Mouse (Mus musculus): Measurements from ENCODE around the gene Sort1. TPM values are rescaled to one million over a fixed set of nuclear protein-coding genes. Genes with fewer than 3 reads are reported as not detected.
"Not testable (repeated sequence)": the region's sequence is repeated elsewhere in the genome, so short reads cannot be mapped to it uniquely, and the experiment has no call there.

Sort1 gene
- polyA plus RNA-seq, 1 experiment, result 6.0 TPM

GRCm38 (mm10) chr3:108256719-108257637 lies 26.9 kb upstream of the Sort1 start, which contains the start of gene Psma5:
Gene Psma5, plus strand, starts transcription at chr3:108256926.
- Histone ChIP-seq H3K4me3 (peak within 1 kb of the TSS; percentile 62), H3K27me3 (ENCODE audit: control insufficient read depth, insufficient read depth, insufficient read length) (no peaks in the 10 kb centered on the region), H3ac (ENCODE audit: control insufficient read depth, insufficient read length) (peak within 1 kb of the TSS; percentile 33), H3K36me3 (ENCODE audit: control insufficient read depth, insufficient read depth) (no peaks in the 10 kb centered on the region), H3K4me2 (ENCODE audit: low read depth) (peak within 1 kb of the TSS; percentile 91), H3K79me2 (ENCODE audit: control insufficient read depth, insufficient read depth) (peaks cover 48% of the 10 kb centered on the region)
- TF ChIP-seq POLR2A (IDR thresholded peaks at IDR 0.05; ENCODE audit: insufficient read length, low read depth), result peak; percentile 68
- no peak for TF ChIP-seq E2F4 (IDR thresholded peaks at IDR 0.05; ENCODE audit: insufficient read depth)
- TF ChIP-seq POLR2AphosphoS2 (IDR thresholded peaks at IDR 0.05; ENCODE audit: insufficient read length, low read depth), result peak; percentile 30
- no peak for TF ChIP-seq MYOG (IDR thresholded peaks at IDR 0.05; ENCODE audit: control insufficient read depth in 1 of 3, insufficient read depth in 1 of 3, insufficient read length in 2 of 3, low read depth in 2 of 3)
- peak; percentile 62 for TF ChIP-seq MAX (IDR thresholded peaks at IDR 0.05; ENCODE audit: low read depth)

- Histone ChIP-seq H3ac (ENCODE audit: control insufficient read depth, insufficient read length) (peak overlapping the region; percentile 33), H3K4me2 (ENCODE audit: low read depth) (peak overlapping the region; percentile 87), H3K36me3 (ENCODE audit: control insufficient read depth, insufficient read depth) (peaks cover 4% of the 10 kb centered on the region), H3K4me3 (peak overlapping the region; percentile 62), H3K27me3 (ENCODE audit: control insufficient read depth, insufficient read depth, insufficient read length) (no peaks in the 10 kb centered on the region), H3K79me2 (ENCODE audit: control insufficient read depth, insufficient read depth) (peaks cover 54% of the 10 kb centered on the region)
- TF ChIP-seq POLR2AphosphoS2 (IDR thresholded peaks at IDR 0.05; ENCODE audit: insufficient read length, low read depth) (no peak), USF1 (IDR thresholded peaks at IDR 0.05; ENCODE audit: low read depth) (no peak), POLR2A (IDR thresholded peaks at IDR 0.05; ENCODE audit: insufficient read length, low read depth) (no peak), MYOG (IDR thresholded peaks at IDR 0.05; ENCODE audit: control insufficient read depth in 1 of 3, insufficient read depth in 1 of 3, insufficient read length in 2 of 3, low read depth in 2 of 3) (no peak), TCF12 (IDR thresholded peaks at IDR 0.05; ENCODE audit: insufficient read depth, poor library complexity, severe bottlenecking) (no peak), E2F4 (IDR thresholded peaks at IDR 0.05; ENCODE audit: insufficient read depth) (no peak), MYOD1 (IDR thresholded peaks at IDR 0.05; ENCODE audit: control insufficient read depth in 1 of 3, insufficient read length in 2 of 3, low read depth in 2 of 3) (no peak), SRF (IDR thresholded peaks at IDR 0.05; ENCODE audit: control insufficient read depth, insufficient read length, low read depth) (no peak), MAX (IDR thresholded peaks at IDR 0.05; ENCODE audit: low read depth) (no peak), CEBPB (IDR thresholded peaks at IDR 0.05; ENCODE audit: insufficient read depth, poor library complexity, severe bottlenecking) (no peak)
Measured at GRCm38 (mm10) chr3:108257831-108258500, 25.9 kb upstream of the Sort1 start.

DNA sequence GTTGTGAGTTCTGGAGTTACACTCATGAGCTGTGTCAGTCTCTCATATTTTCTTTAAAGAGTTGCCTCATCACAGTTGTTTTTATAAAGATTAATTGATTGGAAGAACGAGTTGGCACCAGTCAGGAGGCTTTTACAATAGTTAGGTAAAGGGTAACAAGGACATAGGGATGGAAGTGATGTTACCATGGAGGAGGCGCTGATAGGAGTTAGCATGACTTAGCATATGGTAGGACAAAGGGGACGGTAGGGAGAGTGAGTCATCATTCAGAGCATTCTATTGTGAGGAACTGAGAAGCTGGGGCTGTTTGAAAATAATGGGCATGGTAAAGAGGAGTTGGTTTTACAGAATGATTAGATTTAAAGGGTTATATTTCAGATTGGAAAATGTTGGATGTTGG lies 24.6 kb upstream of the Sort1 start:
- TF ChIP-seq TCF12 (IDR thresholded peaks at IDR 0.05; ENCODE audit: insufficient read depth, poor library complexity, severe bottlenecking), result no peak
- no peak for TF ChIP-seq MAX (IDR thresholded peaks at IDR 0.05; ENCODE audit: low read depth)
- TF ChIP-seq POLR2AphosphoS2 (IDR thresholded peaks at IDR 0.05; ENCODE audit: insufficient read length, low read depth), result no peak
- no peak for TF ChIP-seq USF1 (IDR thresholded peaks at IDR 0.05; ENCODE audit: low read depth)
- TF ChIP-seq POLR2A (IDR thresholded peaks at IDR 0.05; ENCODE audit: insufficient read length, low read depth), result no peak
- TF ChIP-seq E2F4 (IDR thresholded peaks at IDR 0.05; ENCODE audit: insufficient read depth), result no peak
- no peak for TF ChIP-seq TCF3 (IDR thresholded peaks at IDR 0.05; ENCODE audit: insufficient read length, low read depth)
- TF ChIP-seq SRF (IDR thresholded peaks at IDR 0.05; ENCODE audit: control insufficient read depth, insufficient read length, low read depth), result no peak
- TF ChIP-seq MYOD1 (IDR thresholded peaks at IDR 0.05; ENCODE audit: control insufficient read depth in 1 of 3, insufficient read length in 2 of 3, low read depth in 2 of 3), result no peak
- TF ChIP-seq REST (IDR thresholded peaks at IDR 0.05; ENCODE audit: insufficient read depth, insufficient read length), result no peak
- no peak for TF ChIP-seq CEBPB (IDR thresholded peaks at IDR 0.05; ENCODE audit: insufficient read depth, poor library complexity, severe bottlenecking)
- TF ChIP-seq MYOG (IDR thresholded peaks at IDR 0.05; ENCODE audit: control insufficient read depth in 1 of 3, insufficient read depth in 1 of 3, insufficient read length in 2 of 3, low read depth in 2 of 3), result no peak
- Histone ChIP-seq H3K4me3 (peak overlapping the region; percentile 62), H3K79me2 (ENCODE audit: control insufficient read depth, insufficient read depth) (peaks cover 67% of the 10 kb centered on the region), H3ac (ENCODE audit: control insufficient read depth, insufficient read length) (no peak overlapping the region), H3K36me3 (ENCODE audit: control insufficient read depth, insufficient read depth) (peaks cover 18% of the 10 kb centered on the region), H3K27me3 (ENCODE audit: control insufficient read depth, insufficient read depth, insufficient read length) (no peaks in the 10 kb centered on the region), H3K4me2 (ENCODE audit: low read depth) (peak overlapping the region; percentile 87)

DNA sequence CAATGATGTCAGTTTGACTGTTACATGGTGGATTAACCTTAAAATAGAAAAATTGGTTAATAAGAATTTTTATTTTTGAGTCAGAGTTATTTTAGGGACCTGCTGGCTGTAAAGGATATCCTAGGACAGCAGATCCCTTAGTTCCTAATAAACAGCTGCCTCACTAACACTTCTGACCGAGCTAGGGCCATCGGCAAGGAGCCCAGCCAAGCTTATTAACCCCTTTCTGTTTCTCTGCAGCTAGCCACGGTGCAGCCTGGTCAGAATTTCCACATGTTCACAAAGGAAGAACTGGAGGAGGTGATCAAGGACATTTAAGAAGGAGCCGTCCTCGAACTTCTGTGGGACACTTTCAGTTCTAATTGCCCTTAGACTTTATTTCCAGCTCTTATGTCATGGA lies 4.4 kb upstream of the Sort1 start:
- peaks cover 30% of the 10 kb centered on the region for H3K36me3 ChIP-seq (ENCODE audit: control insufficient read depth, insufficient read depth)
- H3ac ChIP-seq (ENCODE audit: control insufficient read depth, insufficient read length); H3K4me2 ChIP-seq (ENCODE audit: low read depth); H3K79me2 ChIP-seq (ENCODE audit: control insufficient read depth, insufficient read depth); H3K4me3 ChIP-seq; H3K27me3 ChIP-seq (ENCODE audit: control insufficient read depth, insufficient read depth, insufficient read length): not testable (repeated sequence)
- TF ChIP-seq MYOG (IDR thresholded peaks at IDR 0.05; ENCODE audit: control insufficient read depth in 1 of 3, insufficient read depth in 1 of 3, insufficient read length in 2 of 3, low read depth in 2 of 3), result peak in 2 of 3 experiments; percentile 24 to 45

All from myocyte (in vitro differentiated cells).